Mouse (Mus musculus) ES-E14 (cell line): ENCODE measurements around the gene Khsrp. TPM values are rescaled to one million over a fixed set of nuclear protein-coding genes. Genes with fewer than 3 reads are reported as not detected.

Source experiments
- DNase-seq: peaks from one replicate; pipeline ENCODE4 v3.0.0-alpha.2; 2013; ENCODE audit warnings: low read depth, low spot score
- H3K27ac ChIP-seq: 2 replicates; pipeline ENCODE4 v1.5.1; 2012; ENCODE audit warnings: low read depth, mild to moderate bottlenecking, low read length, moderate library complexity, mixed read lengths; ENCODE audit not compliant: poor library complexity, insufficient read depth, severe bottlenecking
- H3K36me3 ChIP-seq: 2 replicates; pipeline ENCODE4 v1.6.1; 2012; ENCODE audit warnings: mild to moderate bottlenecking, low read length, moderate library complexity, mixed read lengths; ENCODE audit not compliant: control insufficient read depth, poor library complexity, insufficient read depth, severe bottlenecking
- H3K4me1 ChIP-seq, 2 experiments: fragments of 150-350 bp in 1 of 2; sonication (generic) in 1 of 2; 2 replicates each; pipeline ENCODE4 v1.6.1; 2012; ENCODE audit warnings: low read length in 2 of 2, mild to moderate bottlenecking in 1 of 2, mixed read lengths in 1 of 2; ENCODE audit not compliant: control insufficient read depth in 2 of 2, insufficient read depth in 2 of 2, poor library complexity in 1 of 2
- H3K4me3 ChIP-seq, 2 experiments: fragments of 150-350 bp in 1 of 2; sonication (generic) in 1 of 2; 2 replicates each; pipeline ENCODE4 v1.5.1; 2012; ENCODE audit warnings: low read length in 2 of 2, low read depth in 1 of 2, mild to moderate bottlenecking in 1 of 2, mixed read lengths in 1 of 2; ENCODE audit not compliant: insufficient read depth in 1 of 2, poor library complexity in 1 of 2, severe bottlenecking in 1 of 2
- H3K9ac ChIP-seq: 2 replicates; pipeline ENCODE4 v1.6.1; 2012; ENCODE audit warnings: low read depth, mild to moderate bottlenecking, low read length, mixed read lengths; ENCODE audit not compliant: poor library complexity, insufficient read depth, severe bottlenecking
- H3K9me3 ChIP-seq: fragments of 150-350 bp; sonication (generic); 2 replicates; pipeline ENCODE4 v1.6.1; 2012; ENCODE audit warnings: low read depth, mild to moderate bottlenecking, low read length; ENCODE audit not compliant: control insufficient read depth, insufficient read depth
- CHD2 ChIP-seq: IDR thresholded peaks from 2 replicates; pipeline ENCODE4 v1.6.1; 2014; ENCODE audit warnings: mild to moderate bottlenecking, low read depth, low read length, inconsistent platforms
- HCFC1 ChIP-seq: IDR thresholded peaks from 2 replicates; pipeline ENCODE4 v1.6.1; 2012; ENCODE audit warnings: low read length, inconsistent platforms, borderline replicate concordance; ENCODE audit not compliant: insufficient read depth
- MAFK ChIP-seq: IDR thresholded peaks from 2 replicates; pipeline ENCODE4 v1.6.1; 2014; ENCODE audit warnings: mild to moderate bottlenecking, low read depth, low read length, inconsistent platforms; ENCODE audit not compliant: insufficient read depth
- ZC3H11A ChIP-seq: IDR thresholded peaks from 2 replicates; pipeline ENCODE4 v1.6.1; 2012; ENCODE audit warnings: low read depth, mild to moderate bottlenecking, inconsistent platforms, low read length, borderline replicate concordance
- ZNF384 ChIP-seq: IDR thresholded peaks from 2 replicates; pipeline ENCODE4 v1.6.1; 2012; ENCODE audit warnings: low read depth, low read length, inconsistent platforms
- in situ Hi-C, 2 experiments: fragments of 600-800 bp; cut with MboI; formaldehyde crosslinking; loops; one replicate each; pipeline ENCODE4 v1.15.1; 2025; ENCODE audit warnings: low sequenced_read_pairs in 2 of 2, inconsistent platforms in 1 of 2; ENCODE audit not compliant: unreplicated experiment in 2 of 2
- total RNA-seq: library from RNA; depleted of rRNA; stranded (reverse); fragments of 300-350 nt; gene quantifications from 2 replicates; pipeline ENCODE4 v1.2.3, GENCODE M21; 2012

Khsrp gene
- total RNA-seq, 1 experiment, result 82.3 TPM

- in situ Hi-C loops, result no loop called here
- H3K27ac ChIP-seq, result no peak overlapping the region
- H3K9ac ChIP-seq, result no peak overlapping the region
These were observed 39.4 kb upstream of the Khsrp start for GRCm38 (mm10) chr17:57070699-57071098.

GRCm38 (mm10) chr17:57070272-57070671 lies 39.0 kb upstream of the Khsrp start:
- peak overlapping the region; percentile 51; the same call in 1 of the 2 replicates for H3K9ac ChIP-seq
- H3K36me3 ChIP-seq, result peaks cover 5% of the 10 kb centered on the region; the same call in 1 of the 2 replicates
- in situ Hi-C loops, result no loop called here
- no peak overlapping the region for H3K27ac ChIP-seq
- no peaks in the 10 kb centered on the region for H3K9me3 ChIP-seq
- TF ChIP-seq ZNF384, result no peak
- TF ChIP-seq ZC3H11A, result no peak
- TF ChIP-seq MAFK, result no peak
- no peak for TF ChIP-seq HCFC1
- TF ChIP-seq CHD2, result no peak
- H3K4me1 ChIP-seq, result peaks cover 2 to 16% of the 10 kb centered on the region in 2 experiments; a peak in 2 of 4 replicates
- DNase-seq, result no peak
- H3K4me3 ChIP-seq, result peak overlapping the region; percentile 13 to 46; a peak in 3 of 4 replicates

More at GRCm38 (mm10) chr17:57070699-57071098, 39.4 kb upstream of the Khsrp start:
- peaks cover 2% of the 10 kb centered on the region; the same call in 1 of the 2 replicates for H3K36me3 ChIP-seq
- TF ChIP-seq HCFC1 (no peak), CHD2 (no peak), ZC3H11A (no peak), ZNF384 (no peak), MAFK (no peak)
- H3K4me3 ChIP-seq, result no peak overlapping the region
- peaks cover 2 to 16% of the 10 kb centered on the region in 2 experiments; a peak in 2 of 4 replicates for H3K4me1 ChIP-seq
- H3K9me3 ChIP-seq, result no peaks in the 10 kb centered on the region
- peak; percentile 100 for DNase-seq

- no peak for DNase-seq
- H3K4me1 ChIP-seq, result peaks cover 2 to 15% of the 10 kb centered on the region in 2 experiments; a peak in 2 of 4 replicates
- no peaks in the 10 kb centered on the region for H3K9me3 ChIP-seq
- in situ Hi-C loops, result no loop called here
- peaks cover 8% of the 10 kb centered on the region; the same call in 1 of the 2 replicates for H3K36me3 ChIP-seq
- H3K27ac ChIP-seq, result no peak overlapping the region
- TF ChIP-seq MAFK (no peak), ZC3H11A (no peak), HCFC1 (no peak), ZNF384 (no peak), CHD2 (no peak)
- no peak overlapping the region for H3K4me3 ChIP-seq
- no peak overlapping the region for H3K9ac ChIP-seq
These were observed 35.6 kb upstream of the Khsrp start for GRCm38 (mm10) chr17:57066908-57067307.

- H3K4me3 ChIP-seq, result peak overlapping the region; percentile 69 to 78
These were observed 31.7 kb upstream of the Khsrp start for GRCm38 (mm10) chr17:57063031-57063430.

More at GRCm38 (mm10) chr17:57063031-57063430, 31.7 kb upstream of the Khsrp start:
- no peak for DNase-seq
- H3K4me1 ChIP-seq, result peaks cover 0 to 22% of the 10 kb centered on the region in 2 experiments; a peak in 2 of 4 replicates
- TF ChIP-seq HCFC1 (no peak), ZC3H11A (no peak), MAFK (no peak), CHD2 (no peak), ZNF384 (no peak)
- in situ Hi-C loops, result no loop called here
- H3K27ac ChIP-seq, result no peak overlapping the region
- H3K36me3 ChIP-seq, result peaks cover 8% of the 10 kb centered on the region; the same call in 1 of the 2 replicates
- H3K9ac ChIP-seq, result no peak overlapping the region
- no peaks in the 10 kb centered on the region for H3K9me3 ChIP-seq
